Mouse (Mus musculus): ENCODE data around the gene Tcte2.

Tcte2 gene

DNA sequence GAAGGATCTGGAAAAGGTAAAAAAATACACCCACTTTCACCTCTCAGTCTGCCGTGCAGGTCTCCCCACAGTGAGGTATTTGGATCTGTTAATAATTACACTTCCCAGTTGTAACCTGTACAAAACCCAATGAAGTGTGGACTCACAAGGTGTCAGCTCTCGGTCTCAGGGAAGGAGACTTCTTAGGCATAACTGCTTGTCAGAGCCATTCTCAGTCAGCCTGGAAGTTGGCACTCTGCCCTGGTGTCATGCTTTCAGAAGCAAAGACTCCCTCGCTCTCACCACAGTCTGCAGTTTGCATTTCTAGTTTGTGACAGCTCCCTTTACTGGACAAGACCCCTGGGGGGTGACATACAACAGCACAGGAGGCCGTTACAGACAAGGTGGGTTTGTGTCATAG is 16.8 kb downstream of the Tcte2 start:
- DNase-seq, result peak; percentile 95

DNA sequence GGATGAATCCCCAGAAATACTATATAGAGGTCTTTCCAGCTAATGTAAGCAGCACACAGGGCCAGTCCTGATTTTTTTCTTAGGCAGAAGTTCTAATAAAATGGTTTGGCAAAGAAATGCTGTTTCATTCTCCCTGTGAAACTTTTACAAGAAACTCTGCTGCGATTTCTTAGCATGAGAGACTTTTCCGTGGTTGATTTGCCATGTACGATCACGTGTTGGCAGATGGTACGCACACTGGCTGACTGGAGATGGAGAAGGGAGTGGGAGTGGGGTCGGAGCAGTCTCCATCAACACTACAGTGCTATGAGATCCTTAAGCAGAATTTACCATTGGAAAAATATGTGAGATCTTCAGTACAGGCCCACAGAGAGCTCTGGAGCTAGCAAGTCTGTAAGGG is 17.4 kb downstream of the Tcte2 start:
- peak; percentile 50 for DNase-seq

DNA sequence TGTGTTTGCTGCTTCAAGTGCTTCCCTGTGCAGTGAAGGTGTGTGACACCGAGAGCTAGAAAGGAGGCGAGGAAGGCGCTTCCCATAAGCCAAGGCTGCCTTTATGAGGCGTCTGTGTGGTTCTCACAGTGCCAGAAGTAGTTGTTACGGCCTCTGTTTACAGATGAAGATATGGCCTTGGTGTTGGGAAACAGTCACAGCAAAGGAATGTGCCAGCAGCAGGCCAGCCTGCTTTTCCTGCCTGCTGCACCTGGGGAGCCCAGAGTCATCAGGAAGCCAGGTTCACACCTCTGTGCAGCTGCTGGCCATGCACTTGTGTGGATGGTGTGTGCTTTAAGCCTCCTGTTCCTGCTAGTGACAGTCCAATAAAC is 17.9 kb downstream of the Tcte2 start:
- DNase-seq, result peak; percentile 58

DNA sequence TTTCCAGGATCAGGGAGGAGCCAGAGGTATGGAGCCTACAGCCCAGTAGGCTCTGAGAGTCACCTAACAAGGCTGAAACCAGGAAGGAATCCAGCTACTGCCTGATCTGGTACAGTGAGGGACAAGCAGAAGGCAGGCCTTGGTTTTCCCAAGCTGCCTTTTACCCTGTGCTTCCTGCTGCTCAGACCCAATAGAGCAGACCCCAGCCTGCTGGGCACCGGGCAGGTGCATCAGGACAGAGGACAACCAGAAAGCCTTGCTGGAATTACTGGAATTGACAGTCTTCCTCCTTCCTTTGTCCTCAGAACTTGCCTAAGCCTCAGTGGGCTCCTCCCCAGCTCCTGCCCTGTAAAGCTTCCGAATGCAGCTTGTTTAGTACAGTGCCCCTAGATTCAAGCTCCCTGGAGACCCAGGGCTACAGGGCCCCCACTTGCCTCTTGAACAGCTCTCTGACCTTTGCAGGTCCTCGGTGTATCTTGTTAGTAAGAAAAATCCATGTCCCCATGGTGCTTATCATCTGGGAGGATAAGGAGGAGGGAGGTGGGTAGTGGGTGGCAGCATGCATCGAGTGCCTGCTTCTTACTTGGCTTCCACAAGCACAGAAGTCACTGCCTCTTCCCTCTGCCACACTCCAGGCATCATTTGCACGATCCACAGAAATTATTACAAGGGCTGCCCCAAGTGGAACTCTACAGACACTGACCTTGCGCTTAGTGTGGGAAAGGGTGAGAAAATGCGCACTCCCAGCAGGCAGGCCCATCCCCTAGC is 18.5 kb downstream of the Tcte2 start:
- DNase-seq, result no peak

DNA sequence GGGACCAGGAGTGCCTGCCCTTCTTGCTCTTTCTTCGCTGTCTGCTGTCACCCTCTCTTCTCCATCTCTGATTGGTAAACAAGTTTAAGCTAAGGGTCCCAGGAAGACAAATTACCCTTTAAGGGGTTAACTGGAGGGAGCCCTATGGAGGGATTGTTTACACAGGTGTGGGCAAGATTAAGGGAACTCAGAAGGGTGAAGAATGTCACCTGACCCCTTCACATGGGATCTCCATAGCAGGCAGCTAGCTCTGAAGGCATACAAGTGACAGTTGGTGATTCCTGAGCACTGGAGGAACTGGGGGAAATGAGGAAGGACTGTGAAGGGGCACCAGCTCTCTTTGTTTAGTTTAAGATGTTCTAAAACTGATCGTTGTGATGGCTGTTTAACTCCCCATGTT is 19.3 kb downstream of the Tcte2 start:
- DNase-seq, result no peak

DNA sequence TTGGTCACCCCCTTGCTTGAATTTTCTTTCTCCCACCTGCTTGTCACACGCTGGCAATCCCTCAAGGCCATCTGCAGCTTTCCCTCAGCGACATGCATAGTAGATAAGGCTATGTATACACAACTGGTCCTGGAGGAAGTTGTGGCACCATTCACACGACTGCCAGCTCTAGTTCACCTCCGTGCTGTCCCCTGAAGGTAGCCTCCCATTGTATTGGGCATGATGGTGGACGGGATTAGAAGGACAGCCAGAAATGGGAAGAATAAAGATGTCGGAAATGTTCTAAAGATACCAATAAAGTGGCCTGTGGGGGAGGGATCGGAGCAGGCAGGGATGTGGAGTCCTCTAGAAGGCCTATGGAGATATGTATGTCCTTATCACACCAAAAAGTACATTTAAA is 20.0 kb downstream of the Tcte2 start:
- no peak for DNase-seq

DNA sequence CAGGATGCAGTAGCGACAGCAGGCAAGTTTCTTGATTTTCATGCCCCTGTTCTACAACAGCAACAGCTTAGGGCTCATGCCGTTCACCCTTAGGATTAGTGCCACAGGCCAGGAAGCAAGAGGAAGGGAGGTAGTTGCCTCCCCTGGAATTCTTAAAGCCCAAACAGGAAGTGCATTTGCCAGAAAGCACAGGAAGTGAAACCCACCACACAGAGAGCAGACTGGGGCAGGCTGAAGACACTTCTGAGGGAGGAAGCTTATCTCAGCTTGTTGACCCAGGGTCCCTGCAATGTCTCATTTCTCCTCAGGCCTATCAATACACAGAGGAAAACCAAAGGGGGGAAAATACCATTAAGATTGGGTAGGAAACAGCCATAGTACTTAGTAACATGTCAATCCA is 20.8 kb downstream of the Tcte2 start:
- DNase-seq, result no peak

DNA sequence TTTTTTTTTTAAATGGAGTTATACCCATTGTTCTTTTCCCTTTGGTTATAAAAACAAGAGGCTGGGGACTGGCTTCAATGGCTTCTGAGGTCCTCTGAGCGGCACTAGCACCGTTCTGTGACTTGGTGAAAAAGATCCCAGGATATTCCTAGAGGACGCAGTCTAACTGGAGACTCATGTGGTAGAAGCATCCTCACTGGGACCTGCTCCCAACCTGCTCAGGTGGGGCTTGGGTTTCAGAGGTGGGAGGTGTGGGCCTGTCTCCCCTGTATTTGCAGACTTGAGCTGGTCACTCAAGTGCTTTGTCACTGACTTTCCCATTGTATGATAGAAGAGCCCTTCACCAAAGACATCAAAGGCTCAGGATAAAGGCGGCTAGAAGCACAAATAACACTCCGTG is 21.6 kb downstream of the Tcte2 start:
- DNase-seq, result no peak

DNA sequence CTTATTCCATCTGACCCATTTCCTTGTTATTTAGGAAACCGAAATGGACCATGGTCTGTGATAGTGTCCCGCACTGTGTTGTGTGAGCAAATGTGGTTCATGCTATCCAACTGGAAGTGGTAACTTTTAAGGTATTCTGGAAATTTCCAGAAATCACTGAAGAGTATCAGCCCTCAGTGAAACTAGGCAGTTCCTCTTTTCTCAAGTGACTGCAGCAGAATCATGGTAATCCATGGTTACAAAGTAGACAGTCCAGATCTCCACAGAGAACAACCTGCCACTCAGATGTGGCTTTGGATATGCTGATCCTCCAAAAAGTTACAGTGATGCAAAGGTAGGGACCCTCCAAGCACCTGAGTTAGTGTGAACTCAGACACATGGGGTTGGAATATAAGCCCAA is 22.7 kb downstream of the Tcte2 start:
- DNase-seq, result no peak

DNA sequence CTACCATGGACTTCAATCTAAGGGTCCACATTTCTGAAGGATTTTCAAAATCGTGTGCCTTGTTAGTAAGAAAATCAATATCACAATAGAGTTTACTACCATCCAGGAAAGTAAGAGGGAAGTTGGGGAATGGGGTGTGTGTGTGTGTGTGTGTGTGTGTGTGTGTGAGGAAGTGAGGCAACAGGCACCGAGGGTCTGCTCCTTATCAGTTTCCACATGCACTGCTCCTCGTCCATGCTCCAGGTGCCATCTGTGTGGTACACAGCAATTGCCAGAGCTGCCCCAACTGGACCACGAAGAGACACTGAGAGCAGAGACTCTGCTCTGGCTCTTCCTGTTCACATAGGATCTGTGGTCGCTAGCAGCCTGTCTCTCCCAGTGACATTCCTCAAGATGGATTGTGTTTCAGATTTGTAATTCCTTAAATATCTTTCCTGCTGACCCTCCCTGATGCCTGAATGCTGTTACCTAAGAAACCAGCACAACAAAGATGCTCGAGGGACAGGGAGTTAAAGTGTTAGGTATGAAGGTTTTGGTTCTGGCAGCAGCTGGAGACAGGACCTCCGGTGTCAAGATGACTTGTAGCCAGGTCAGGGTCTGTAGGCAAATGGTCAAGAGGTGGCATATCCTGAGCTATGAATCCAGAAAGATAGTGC is 23.4 kb downstream of the Tcte2 start:
- no peak for DNase-seq

DNA sequence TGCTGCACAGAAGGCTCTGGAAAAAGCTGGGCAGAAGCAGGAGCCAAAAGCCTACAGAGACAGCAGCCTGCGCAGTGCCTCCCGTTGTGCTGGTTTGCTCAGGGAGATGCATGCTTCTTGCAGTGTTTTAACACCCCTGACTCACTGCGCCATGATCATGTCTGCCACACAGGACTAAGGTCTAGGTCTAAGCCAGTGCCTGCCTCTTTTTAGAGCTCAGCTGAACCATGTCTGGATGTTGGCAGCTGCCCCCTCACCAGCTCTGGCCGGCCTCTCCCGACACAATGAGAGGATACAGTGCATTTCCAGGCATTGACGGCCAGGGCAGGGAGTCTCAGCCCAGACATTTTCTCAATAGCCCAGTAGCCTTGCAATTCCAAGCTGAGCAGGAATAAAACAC is 24.3 kb downstream of the Tcte2 start:
- no peak for DNase-seq

DNA sequence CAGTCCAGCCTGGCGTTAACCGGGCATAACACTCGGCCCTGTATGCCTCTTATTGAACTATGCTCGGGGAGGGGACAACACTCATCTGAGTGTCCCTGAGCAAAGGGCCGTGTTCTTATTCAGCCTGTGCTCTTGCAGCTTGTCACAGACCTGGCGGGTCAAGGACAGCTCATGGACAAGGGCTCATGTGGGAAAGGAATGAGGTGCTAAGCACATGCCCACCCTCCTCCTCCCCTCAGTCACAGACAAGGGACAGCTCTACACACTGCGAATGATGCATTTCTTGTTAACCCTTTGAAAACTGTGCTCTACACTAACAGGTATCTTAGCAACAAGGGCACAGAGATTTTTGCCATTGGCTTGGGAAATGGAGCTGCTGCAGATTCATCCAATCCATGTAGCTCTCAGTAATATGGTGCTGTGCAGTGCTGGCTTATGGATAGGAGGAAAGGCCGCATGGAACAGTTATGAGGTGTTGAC is 25.8 kb downstream of the Tcte2 start:
- peak; percentile 68 for DNase-seq

DNA sequence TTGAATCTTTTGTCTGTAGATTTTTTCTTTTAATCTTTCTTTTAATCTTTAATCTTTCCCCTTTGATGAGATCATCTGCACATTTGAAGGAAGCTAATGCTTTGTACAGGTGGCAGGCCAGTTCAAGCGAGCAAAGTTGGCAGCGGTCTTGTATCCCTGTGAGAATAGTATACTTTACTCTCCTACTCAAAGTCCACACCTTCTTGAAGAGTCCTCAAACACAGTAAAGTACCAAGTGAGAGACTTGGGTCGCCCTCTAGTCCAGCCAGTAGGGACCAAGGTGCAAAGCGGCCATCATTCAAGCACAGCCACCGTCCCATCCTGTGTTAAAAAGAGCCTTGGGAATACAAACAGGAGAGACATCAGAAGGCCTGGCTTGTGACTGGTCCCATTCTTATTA is 26.6 kb downstream of the Tcte2 start:
- peak; percentile 89 for DNase-seq

DNA sequence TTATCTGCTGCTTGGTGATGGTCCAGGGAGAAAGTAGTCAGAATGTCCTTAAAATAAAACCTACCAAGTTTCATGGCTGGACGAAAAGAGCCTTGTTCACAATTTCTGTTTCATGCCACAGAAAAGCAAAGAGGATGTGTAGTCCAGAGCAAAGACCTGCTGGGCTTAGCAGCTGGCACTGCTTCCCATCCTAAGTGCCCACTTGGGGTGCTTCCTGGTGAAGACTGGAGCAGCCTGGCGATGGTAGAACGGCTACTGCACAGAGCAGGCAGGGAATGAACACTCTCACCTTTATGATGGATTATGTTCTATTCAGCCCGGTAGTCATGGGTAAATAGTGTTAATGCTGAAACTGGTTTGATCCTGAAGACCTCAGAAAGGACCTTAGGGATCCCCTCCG is 27.7 kb downstream of the Tcte2 start:
- no peak for DNase-seq

DNA sequence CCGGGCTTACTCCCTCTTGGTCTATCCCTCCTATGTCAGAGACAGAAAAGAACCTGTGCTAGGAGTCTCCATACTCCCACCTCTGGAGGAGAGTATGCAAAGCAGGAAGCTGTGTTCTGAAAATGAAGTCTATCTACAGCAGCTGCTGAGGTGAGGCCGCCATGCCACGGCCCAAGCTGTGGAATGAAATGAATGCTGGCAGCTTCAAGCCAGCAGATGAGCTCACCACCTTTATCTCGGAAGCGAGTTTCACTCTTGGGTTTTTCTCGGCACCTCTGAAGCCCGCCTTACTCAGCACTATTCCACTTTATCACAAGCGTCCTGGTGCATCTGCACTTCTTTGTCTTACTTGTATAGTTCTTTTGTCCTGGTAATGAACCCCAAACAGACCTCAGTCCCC is 28.9 kb downstream of the Tcte2 start:
- DNase-seq, result no peak

DNA sequence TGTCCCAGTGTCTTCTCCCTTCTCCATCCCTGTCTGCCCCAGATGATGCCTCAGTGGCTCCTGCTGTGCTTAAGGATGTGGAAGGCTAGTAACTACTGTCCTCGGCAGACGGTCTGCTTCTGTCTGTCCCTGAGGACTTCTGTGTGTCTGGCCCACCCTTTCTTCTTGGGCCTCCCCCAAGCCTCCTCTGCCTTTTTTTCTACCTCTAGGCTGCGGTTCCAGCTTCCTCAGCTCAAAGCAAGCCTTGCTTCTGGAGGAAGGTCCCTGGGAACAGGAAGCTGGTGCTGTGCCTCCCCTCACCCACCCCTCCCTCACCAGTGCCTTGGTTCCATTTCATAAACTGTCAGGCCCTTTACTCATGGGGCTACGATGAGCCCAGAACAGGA is 29.9 kb downstream of the Tcte2 start:
- no peak for DNase-seq

DNA sequence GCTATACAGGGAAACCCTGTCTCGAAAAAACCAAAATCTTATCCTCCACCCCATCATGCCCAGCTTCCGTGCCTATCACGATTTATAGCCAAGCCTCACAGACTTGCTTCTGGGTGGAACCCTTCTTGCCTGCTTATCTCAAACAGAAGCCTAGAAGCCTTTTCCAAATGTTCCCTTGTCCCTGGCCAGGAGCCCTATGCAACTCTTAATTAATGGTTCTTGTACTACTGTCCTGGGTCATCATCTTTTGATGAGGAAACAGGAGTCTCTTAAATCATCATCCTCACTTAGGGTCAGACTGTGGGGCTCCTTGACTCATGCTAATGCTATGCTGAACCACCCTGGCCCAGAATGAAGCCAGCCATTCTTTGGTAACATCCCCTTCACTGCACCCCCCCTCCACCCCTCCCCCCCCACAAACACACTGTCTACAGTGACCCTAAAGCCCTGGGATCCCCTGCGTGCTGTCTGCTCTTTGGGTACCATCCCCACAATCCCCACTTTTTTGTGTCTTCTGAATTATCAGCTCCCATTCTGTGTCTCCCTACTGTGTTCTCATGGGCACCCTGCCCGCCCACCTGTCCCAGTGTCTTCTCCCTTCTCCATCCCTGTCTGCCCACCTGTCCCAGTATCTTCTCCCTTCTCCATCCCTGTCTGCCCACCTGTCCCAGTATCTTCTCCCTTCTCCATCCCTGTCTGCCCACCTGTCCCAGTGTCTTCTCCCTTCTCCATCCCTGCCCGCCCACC is 30.5 kb downstream of the Tcte2 start:
- DNase-seq, result peak; percentile 45

DNA sequence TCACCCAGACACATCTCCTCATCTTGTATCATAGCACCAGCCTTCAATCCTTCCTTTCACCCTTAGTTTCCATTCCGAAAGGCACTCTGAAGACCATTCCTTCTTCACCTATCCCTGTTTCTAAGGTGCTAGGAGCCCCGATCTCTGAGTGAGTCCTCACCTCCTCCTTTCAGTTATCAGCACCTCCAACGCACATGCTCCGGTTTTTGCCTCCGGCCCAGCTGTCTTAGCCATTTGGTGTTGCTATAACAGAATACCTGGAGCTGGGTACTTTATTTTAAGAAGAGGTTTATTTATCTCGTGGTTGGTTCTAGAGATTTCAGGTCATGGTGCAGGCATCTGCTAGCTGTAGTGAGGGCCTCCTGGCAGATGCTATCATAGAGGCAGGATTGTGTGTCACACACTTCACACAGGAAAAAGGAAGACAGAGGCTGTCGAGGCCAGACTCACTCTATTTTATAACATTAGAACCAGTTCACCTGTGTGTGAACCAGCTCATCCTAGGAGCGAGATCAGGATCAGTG is 34.7 kb downstream of the Tcte2 start:
- DNase-seq, result no peak

DNA sequence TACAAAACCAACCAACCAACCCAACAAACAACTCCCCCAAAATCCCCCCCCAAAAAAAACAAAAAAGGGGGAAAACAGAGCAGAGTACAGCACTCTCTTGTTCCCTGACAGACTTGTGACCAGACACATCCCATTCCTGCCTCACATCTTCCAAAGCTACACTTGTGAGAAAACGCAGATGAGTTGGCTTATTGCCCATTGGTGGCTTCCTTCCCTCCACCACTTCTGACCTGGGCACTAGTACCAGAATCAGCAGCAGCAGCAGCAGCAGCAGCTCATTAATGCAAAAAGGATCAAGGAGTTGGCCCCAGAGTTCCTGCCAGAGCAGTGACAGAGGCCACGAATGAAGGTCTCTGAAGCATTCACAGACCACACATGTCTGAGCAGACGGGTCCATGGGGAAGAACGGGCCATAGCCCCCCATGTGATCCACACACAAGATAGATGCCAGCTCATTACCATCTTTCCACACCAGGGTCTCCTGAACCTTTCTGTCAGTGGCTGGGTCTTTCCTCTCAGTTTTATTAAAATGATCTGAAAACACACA is 36.5 kb downstream of the Tcte2 start:
- DNase-seq, result no peak

DNA sequence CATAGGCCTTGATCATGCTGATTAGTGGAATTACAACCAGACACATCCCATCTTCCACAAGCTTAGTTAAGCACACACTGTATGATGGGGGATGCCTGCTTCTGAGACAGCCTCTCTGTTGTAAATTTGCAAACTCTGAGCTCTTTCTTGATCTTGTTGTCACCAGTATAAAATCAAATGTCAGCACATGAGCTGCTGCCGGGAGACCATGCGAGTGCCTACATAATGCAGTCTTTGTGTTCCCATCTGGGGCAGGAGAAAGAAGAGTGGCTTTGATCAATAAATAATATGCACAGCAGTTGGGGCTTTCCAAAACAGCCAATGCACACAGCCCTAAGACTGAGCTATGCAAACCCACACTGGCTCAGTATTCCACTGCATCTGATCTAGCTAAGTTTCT is 39.2 kb downstream of the Tcte2 start:
- no peak for DNase-seq

DNA sequence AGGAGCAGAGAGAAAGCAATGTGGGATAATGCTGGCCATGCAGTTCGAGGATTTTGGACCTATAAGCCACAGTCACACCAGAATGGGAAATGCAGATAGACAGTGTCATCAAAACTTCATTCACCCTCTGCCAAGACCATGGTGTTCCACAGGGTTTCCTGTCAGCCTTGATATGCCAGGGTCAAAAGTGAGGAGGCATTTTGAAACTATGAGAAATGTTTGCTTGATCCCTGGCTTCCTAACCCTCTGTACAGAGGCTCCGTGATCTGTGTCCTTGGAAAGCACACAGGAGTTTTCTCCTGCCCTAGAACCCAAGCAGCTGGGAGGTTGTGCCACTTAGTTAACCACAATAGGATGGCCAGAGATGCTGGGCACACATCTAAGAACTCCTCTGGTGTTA is 40.3 kb downstream of the Tcte2 start:
- no peak for DNase-seq

DNA sequence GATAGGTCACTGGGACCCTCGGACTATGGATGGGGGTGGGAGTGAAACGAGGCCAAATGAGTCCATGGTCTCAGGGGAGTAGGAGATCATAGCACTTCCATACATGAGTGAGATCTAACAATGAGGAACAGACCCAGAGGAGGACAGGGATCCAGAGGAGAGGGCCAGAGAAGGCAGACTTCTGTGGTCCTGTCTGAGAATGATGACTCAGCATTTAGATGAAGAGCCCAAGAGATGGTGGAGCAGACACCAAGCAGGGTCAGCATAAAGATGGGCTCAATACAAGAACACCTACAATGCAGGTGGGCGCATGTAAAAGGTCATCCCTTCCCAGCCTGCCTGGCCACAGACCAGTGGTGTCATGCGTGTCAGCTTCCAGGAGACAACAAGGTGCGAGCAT is 41.4 kb downstream of the Tcte2 start:
- DNase-seq, result no peak

DNA sequence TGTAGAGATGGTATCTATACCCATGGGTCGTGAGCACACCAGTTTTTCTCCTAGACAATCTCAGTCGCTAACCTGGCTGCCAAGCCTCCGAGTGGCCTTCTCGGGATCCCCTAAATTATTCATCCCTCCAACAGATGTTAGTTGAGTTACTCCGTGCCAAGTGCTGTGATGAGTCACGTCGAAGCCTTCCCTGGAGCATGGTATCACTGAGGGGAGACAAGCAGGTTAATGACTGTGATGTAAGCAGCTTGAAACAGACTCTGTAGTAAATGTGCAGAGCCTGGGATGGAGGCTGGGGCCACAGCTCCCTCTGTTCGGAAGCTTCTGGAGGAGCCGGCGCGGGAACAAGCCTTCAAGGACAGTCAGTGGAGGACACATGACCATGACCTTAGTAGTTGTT is 44.2 kb downstream of the Tcte2 start:
- DNase-seq, result no peak

DNA sequence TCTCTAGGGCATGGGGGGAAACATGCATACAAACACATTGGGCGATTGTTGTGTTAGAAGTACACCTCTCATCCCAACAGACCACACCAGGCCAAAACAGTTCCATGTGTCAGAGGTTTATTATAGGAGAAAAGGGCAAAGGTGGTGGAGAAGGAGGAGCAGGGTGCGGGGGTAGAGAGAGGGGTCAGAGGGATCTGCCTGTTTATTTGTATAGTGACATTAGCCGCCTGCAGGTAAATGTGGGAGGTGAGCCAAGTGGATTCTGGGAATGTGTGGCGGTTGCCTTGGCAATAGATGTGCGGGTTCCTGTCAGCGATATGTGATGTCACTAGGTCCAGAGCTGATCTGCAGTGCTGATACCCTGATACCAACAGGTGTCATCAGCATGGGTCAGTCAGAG is 45.3 kb downstream of the Tcte2 start:
- no peak for DNase-seq

All from kidney, adult 9 months (tissue).